Mouse (Mus musculus) thymus, adult 2 months (tissue): ENCODE measurements at regions not wholly inside any gene's neighbourhood (a gene's known extent, or its start where the extent isn't known, plus 50 kb on each side); places are given as distances from the start of the nearest gene placed in this dataset.

ENCODE experiments used
- DNase-seq: peaks from one replicate; pipeline ENCODE4 v3.0.0; 2021
- H3K27ac ChIP-seq: fragments of 200-500 bp; 2 replicates; pipeline ENCODE4 v1.5.1; 2012; ENCODE audit warnings: low read length, control low read depth; ENCODE audit not compliant: control insufficient read depth, insufficient read depth
- H3K27me3 ChIP-seq: fragments of 200-500 bp; 2 replicates; pipeline ENCODE4 v1.6.1; 2012; ENCODE audit warnings: mild to moderate bottlenecking, low read length, moderate library complexity, mixed read lengths; ENCODE audit not compliant: control insufficient read depth, insufficient read depth
- H3K36me3 ChIP-seq: fragments of 200-500 bp; 2 replicates; pipeline ENCODE4 v1.6.1; 2012; ENCODE audit warnings: mild to moderate bottlenecking, low read length, moderate library complexity; ENCODE audit not compliant: control insufficient read depth, insufficient read depth
- H3K4me1 ChIP-seq: fragments of 200-500 bp; replicated peaks from 2 replicates; pipeline ENCODE4 v1.6.1; 2012; ENCODE audit warnings: low read length; ENCODE audit not compliant: control insufficient read depth, insufficient read depth
- H3K4me3 ChIP-seq: fragments of 200-500 bp; 2 replicates; pipeline ENCODE4 v1.5.1; 2012; ENCODE audit warnings: mild to moderate bottlenecking, low read length, control low read depth, moderate library complexity; ENCODE audit not compliant: control insufficient read depth, insufficient read depth
- CTCF ChIP-seq: fragments of 200-500 bp; IDR thresholded peaks from 2 replicates; pipeline ENCODE4 v1.5.1; 2012; ENCODE audit warnings: mild to moderate bottlenecking, control low read depth, low read length, moderate library complexity, borderline replicate concordance; ENCODE audit not compliant: control insufficient read depth, poor library complexity, insufficient read depth; ENCODE audit errors: extremely low read depth
- POLR2A ChIP-seq: fragments of 200-500 bp; IDR thresholded peaks from 2 replicates; pipeline ENCODE4 v1.6.1; 2012; ENCODE audit warnings: mild to moderate bottlenecking, low read length, control low read depth, moderate library complexity; ENCODE audit not compliant: control insufficient read depth, poor library complexity, insufficient read depth; ENCODE audit errors: extremely low read depth
- WGBS: fragments of 180-500 bp; shearing (Covaris S2); methylation state at CpG from one replicate; pipeline ENCODE4 v1.1.7; 2018; 5-methylcytosine and 5-hydroxymethylcytosine counted together

- H3K36me3 ChIP-seq = no peaks in the 10 kb centered on the region
- no peak for DNase-seq
- TF ChIP-seq POLR2A (no peak), CTCF (no peak)
- no peak overlapping the region for H3K27ac ChIP-seq
- H3K4me1 ChIP-seq = no peaks in the 10 kb centered on the region
- H3K27me3 ChIP-seq = no peaks in the 10 kb centered on the region
- 86% methylated on average over 11 of the region's 11 CpGs for WGBS
- H3K4me3 ChIP-seq = no peak overlapping the region
Observed at GRCm38 (mm10) chr13:71747003-71747965, 216.2 kb downstream of the Irx1 start.

- 57% methylated on average over 3 of the region's 3 CpGs for WGBS
- TF ChIP-seq CTCF (no peak), POLR2A (no peak)
- H3K4me3 ChIP-seq = no peak overlapping the region
- DNase-seq = no peak
- H3K36me3 ChIP-seq = no peaks in the 10 kb centered on the region
- no peaks in the 10 kb centered on the region for H3K4me1 ChIP-seq
- no peaks in the 10 kb centered on the region for H3K27me3 ChIP-seq
- H3K27ac ChIP-seq = no peak overlapping the region
Observed at GRCm38 (mm10) chr13:71746534-71746933, 217.0 kb downstream of the Irx1 start.

- TF ChIP-seq CTCF = no peak
- TF ChIP-seq POLR2A = no peak
- H3K4me1 ChIP-seq = no peaks in the 10 kb centered on the region
- no peaks in the 10 kb centered on the region for H3K36me3 ChIP-seq
- no peaks in the 10 kb centered on the region for H3K27me3 ChIP-seq
- H3K27ac ChIP-seq = no peak overlapping the region
- H3K4me3 ChIP-seq = no peak overlapping the region
- 85% methylated on average over 8 of the region's 8 CpGs for WGBS
- DNase-seq = no peak
Observed at GRCm38 (mm10) chr13:71736821-71737345, 226.6 kb downstream of the Irx1 start.

GRCm38 (mm10) chr13:71734261-71734660 lies 229.3 kb downstream of the Irx1 start:
- 44% methylated on average over 12 of the region's 12 CpGs for WGBS
- DNase-seq = no peak
- no peak for TF ChIP-seq POLR2A
- TF ChIP-seq CTCF = no peak

GRCm38 (mm10) chr13:71733360-71733759 lies 230.2 kb downstream of the Irx1 start:
- TF ChIP-seq POLR2A (no peak), CTCF (no peak)
- Histone ChIP-seq H3K4me3 (no peak overlapping the region), H3K27ac (no peak overlapping the region), H3K27me3 (no peaks in the 10 kb centered on the region), H3K4me1 (no peaks in the 10 kb centered on the region), H3K36me3 (no peaks in the 10 kb centered on the region)
- WGBS = 96% methylated on average over 5 of the region's 5 CpGs
- no peak for DNase-seq

More at GRCm38 (mm10) chr13:71734261-71734660, 229.3 kb downstream of the Irx1 start:
- Histone ChIP-seq H3K36me3 (no peaks in the 10 kb centered on the region), H3K27me3 (no peaks in the 10 kb centered on the region), H3K4me1 (no peaks in the 10 kb centered on the region), H3K27ac (no peak overlapping the region), H3K4me3 (no peak overlapping the region)

- 72% methylated on average over 1 of the region's 1 CpGs for WGBS
- DNase-seq = no peak
- no peaks in the 10 kb centered on the region for H3K36me3 ChIP-seq
Observed at GRCm38 (mm10) chr13:71732903-71733302, 230.6 kb downstream of the Irx1 start.

More at GRCm38 (mm10) chr13:71732903-71733302, 230.6 kb downstream of the Irx1 start:
- Histone ChIP-seq H3K27ac (no peak overlapping the region), H3K4me3 (no peak overlapping the region), H3K4me1 (no peaks in the 10 kb centered on the region), H3K27me3 (no peaks in the 10 kb centered on the region)
- TF ChIP-seq CTCF = no peak
- no peak for TF ChIP-seq POLR2A
